Mouse (Mus musculus) small intestine, adult 2 months (tissue): ENCODE measurements around the gene Pdia4.

ENCODE experiments used
- CTCF ChIP-seq: fragments of 200-500 bp; IDR thresholded peaks from 2 replicates; pipeline ENCODE4 v1.5.1; 2012; ENCODE audit warnings: low read depth, mild to moderate bottlenecking, control low read depth, inconsistent platforms, low read length, moderate library complexity, mixed read lengths; ENCODE audit not compliant: insufficient replicate concordance, insufficient read length; ENCODE audit errors: extremely low read depth
- POLR2A ChIP-seq: fragments of 200-500 bp; IDR thresholded peaks from 2 replicates; pipeline ENCODE4 v1.6.1; 2012; ENCODE audit warnings: low read depth, mild to moderate bottlenecking, control low read depth, inconsistent platforms, low read length, moderate library complexity

DNA sequence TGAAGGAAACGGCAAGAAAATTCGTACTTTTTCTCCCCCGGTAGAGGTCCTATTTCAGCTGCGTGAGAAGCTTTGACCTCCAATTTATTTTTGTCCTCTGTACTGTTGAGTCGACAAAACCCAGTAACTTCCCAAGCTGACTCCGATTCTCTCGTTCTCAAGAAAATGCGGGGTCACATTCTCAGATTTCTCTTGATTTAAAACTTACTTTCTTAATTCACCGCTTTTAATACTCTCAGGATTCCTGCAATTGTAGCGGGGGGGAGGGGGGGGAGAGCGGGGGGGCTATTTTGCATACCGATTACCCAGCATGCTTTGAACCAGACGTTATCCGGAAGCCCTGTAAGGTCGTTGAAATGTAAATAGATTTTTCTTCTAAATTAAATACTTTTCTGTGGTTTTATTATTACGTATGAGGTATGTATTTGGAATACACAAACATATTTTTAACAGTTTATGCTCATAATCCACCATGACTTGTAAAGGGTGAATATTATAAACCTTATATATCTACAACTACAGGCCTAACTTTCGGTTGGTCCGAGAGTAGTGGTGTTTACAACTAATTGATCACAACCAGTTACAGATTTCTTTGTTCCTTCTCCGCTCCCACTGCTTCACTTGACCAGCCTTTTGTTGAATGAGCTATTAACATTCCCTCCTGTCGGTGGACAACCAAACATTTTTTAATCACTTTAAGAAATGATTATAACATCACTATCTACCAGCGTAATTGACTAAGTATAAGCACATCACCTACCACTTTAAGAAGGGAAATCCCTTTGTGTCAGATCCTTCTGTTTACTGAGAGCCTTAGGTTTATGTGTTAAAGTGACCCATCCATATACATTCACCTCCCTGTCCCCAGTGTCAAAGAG lies 31.9 kb downstream of the Pdia4 start:
- TF ChIP-seq CTCF = no peak
- no peak for TF ChIP-seq POLR2A
